Mouse (Mus musculus) midbrain, embryonic 11.5 days (tissue): Measurements from ENCODE around the gene Plcb2. TPM values are rescaled to one million over a fixed set of nuclear protein-coding genes. Genes with fewer than 3 reads are reported as not detected.

ENCODE experiments used
- ATAC-seq: fragments of 200-750 bp; cut with Nextera tagmentation; 2 replicates; pipeline ENCODE4 v1.8.0; 2017; ENCODE audit warnings: moderate TSS enrichment, moderate library complexity; ENCODE audit not compliant: low FRiP score
- DNase-seq: peaks from one replicate; pipeline ENCODE4 v3.0.0; 2015; ENCODE audit warnings: low spot score; ENCODE audit errors: missing footprints
- H3K27ac ChIP-seq: fragments of 300-500 bp; sonication (generic); 2 replicates; pipeline ENCODE4 v1.5.1; 2014; ENCODE audit warnings: low read depth, low read length
- H3K27me3 ChIP-seq: fragments of 300-500 bp; sonication (generic); 2 replicates; pipeline ENCODE4 v1.6.1; 2014; ENCODE audit warnings: mild to moderate bottlenecking, low read length, moderate library complexity, mixed read lengths; ENCODE audit not compliant: control insufficient read depth, insufficient read depth
- H3K36me3 ChIP-seq: fragments of 300-500 bp; sonication (generic); 2 replicates; pipeline ENCODE4 v1.6.1; 2014; ENCODE audit warnings: mild to moderate bottlenecking, low read length, moderate library complexity, mixed read lengths; ENCODE audit not compliant: control insufficient read depth, insufficient read depth
- H3K4me1 ChIP-seq: fragments of 300-500 bp; sonication (generic); 2 replicates; pipeline ENCODE4 v1.6.1; 2014; ENCODE audit warnings: low read length; ENCODE audit not compliant: control insufficient read depth, insufficient read depth
- H3K4me2 ChIP-seq: fragments of 300-500 bp; sonication (generic); 2 replicates; pipeline ENCODE4 v1.6.1; 2014; ENCODE audit warnings: mild to moderate bottlenecking, moderate library complexity
- H3K4me3 ChIP-seq: fragments of 300-500 bp; sonication (generic); 2 replicates; pipeline ENCODE4 v1.5.1; 2014; ENCODE audit warnings: low read depth, low read length
- H3K9ac ChIP-seq: fragments of 300-500 bp; sonication (generic); 2 replicates; pipeline ENCODE4 v1.6.1; 2014; ENCODE audit warnings: low read length
- H3K9me3 ChIP-seq: fragments of 300-500 bp; sonication (generic); 2 replicates; pipeline ENCODE4 v1.6.1; 2016; ENCODE audit warnings: low read length; ENCODE audit not compliant: control insufficient read depth
- WGBS: fragments of 180-500 bp; shearing (Covaris S2); extraction: QIAGEN DNeasy Blood & Tissue Kit; methylation state at CpG from one replicate; pipeline ENCODE4 v1.1.7; 2014; 5-methylcytosine and 5-hydroxymethylcytosine counted together
- polyA plus RNA-seq: library from polyadenylated mRNA; unstranded; fragments of >200 nt; fragmentation: Nextera tagmentation; extraction: Ambion mirVana; gene quantifications from 2 replicates; pipeline ENCODE4 v1.2.1, GENCODE M21; 2014

Plcb2 gene
- polyA plus RNA-seq, 1 experiment from 2014 or later, result 0.20 TPM

DNA sequence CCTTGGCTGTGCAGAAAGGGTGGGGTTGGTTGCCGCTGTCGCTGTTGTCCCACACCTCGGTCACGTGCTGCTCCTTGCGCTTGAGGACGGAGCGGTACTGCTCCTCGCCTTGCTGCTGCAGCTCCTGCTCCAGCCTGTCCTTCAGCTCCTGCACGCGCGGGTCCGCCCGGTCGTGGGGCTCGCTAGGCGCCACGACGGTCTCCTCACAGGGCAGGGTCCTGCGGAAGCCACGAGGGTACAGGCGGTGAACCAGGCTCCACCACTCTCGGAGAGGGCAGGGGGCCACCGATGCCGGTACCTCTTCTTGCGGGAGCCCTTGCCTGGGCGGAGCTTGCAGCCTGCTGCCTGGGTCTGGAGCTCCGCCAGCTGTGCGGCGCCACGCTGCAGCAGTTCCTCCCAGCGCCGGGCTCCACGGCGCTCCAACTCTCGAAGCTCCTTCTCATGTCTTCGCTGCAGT is 17.2 kb downstream of the Plcb2 start:
- peak overlapping the region; percentile 35 for H3K4me3 ChIP-seq
- peaks cover 58% of the 10 kb centered on the region for H3K27me3 ChIP-seq
- peak; percentile 77 for ATAC-seq
- peak; percentile 95 for DNase-seq
- peak overlapping the region; percentile 81 for H3K4me2 ChIP-seq
- H3K4me1 ChIP-seq, result peaks cover 17% of the 10 kb centered on the region
- no peak overlapping the region for H3K27ac ChIP-seq
- WGBS, result under 1% methylated on average over 36 of the region's 36 CpGs
- peak overlapping the region; percentile 46 for H3K9ac ChIP-seq
- no peaks in the 10 kb centered on the region for H3K36me3 ChIP-seq
- H3K9me3 ChIP-seq, result no peaks in the 10 kb centered on the region

DNA sequence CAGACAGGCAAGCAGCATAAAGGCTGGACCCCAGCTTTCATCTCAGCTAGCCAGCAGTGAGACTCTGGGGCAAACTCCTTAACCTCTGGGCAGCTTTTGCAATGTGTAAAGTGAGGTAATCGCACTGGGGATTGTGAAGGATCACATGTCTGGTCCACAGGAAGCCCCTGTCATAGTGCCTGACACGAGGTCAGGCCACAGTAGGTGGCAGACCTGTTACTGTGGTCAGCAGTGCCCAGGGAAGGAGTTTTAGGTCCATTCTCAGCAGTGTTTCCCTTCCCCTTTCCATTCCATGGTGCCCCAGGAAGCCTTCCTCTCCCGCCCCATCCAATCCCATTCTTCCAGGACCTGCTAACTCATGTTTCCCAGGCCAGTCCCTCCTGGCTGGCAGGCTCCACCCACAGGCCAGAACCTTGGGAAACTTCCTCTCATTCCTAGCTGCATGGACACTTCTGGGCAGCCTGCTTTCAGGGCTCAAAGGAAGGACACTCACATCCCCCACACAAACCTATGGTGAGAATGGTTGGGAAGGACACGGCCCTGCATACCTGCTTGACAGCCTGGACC is 18.5 kb downstream of the Plcb2 start:
- Histone ChIP-seq H3K27me3 (peaks cover 71% of the 10 kb centered on the region), H3K36me3 (no peaks in the 10 kb centered on the region), H3K4me1 (peaks cover 17% of the 10 kb centered on the region), H3K9ac (no peak overlapping the region), H3K4me2 (no peak overlapping the region), H3K9me3 (no peaks in the 10 kb centered on the region), H3K4me3 (no peak overlapping the region), H3K27ac (no peak overlapping the region)
- no peak for DNase-seq
- no peak for ATAC-seq
- WGBS, result 33% methylated on average over 4 of the region's 4 CpGs

DNA sequence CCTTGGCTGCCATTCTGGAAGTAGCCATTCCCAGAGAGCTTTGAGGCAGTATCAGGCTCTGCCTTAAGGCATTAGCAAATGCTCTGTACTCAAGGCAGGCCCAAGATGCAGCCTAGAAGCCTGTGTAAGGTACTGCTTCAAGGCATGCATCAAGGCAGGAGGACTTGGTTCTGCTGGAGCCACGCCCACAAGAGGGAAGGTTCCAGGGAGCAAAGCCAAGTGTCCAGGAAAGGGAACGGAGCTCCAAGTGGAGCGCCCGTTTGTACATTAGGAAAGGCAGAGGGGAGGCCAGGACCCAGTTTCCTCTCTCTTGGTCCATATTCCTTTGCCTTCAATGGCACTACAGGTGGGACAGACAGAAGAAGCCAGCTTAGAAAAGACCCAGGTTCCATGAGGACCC is 19.8 kb downstream of the Plcb2 start:
- no peak overlapping the region for H3K4me3 ChIP-seq
- H3K27ac ChIP-seq, result no peak overlapping the region
- no peak overlapping the region for H3K9ac ChIP-seq
- ATAC-seq, result no peak
- H3K4me2 ChIP-seq, result no peak overlapping the region
- peaks cover 84% of the 10 kb centered on the region for H3K27me3 ChIP-seq
- H3K36me3 ChIP-seq, result no peaks in the 10 kb centered on the region
- DNase-seq, result no peak
- WGBS, result 69% methylated on average over 4 of the region's 4 CpGs
- H3K4me1 ChIP-seq, result peaks cover 18% of the 10 kb centered on the region
- H3K9me3 ChIP-seq, result no peaks in the 10 kb centered on the region

DNA sequence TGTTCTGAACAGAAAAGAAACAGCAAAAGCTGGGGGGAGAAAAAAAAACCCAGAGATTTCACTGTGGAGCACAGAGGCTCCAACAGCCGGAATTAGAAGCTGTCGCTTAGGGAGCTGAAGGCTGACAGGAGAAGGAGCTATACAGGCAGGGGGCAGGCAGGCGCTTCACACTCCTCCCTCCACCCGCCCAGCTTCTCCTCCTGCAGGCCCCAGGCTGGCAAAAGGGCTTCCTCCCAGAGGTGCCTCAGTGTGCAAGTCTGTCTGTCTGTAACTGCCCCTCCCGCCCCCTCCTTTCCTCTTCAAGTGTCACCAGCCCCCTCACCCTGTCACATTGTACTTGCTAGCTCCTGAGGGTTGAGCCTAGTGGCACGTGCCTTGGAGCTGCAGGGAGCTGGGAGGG is 21.8 kb downstream of the Plcb2 start:
- 3% methylated on average over 6 of the region's 6 CpGs for WGBS
- H3K27me3 ChIP-seq, result peaks cover 95% of the 10 kb centered on the region
- H3K4me1 ChIP-seq, result peaks cover 25% of the 10 kb centered on the region
- DNase-seq, result no peak
- no peak overlapping the region for H3K4me3 ChIP-seq
- no peak overlapping the region for H3K9ac ChIP-seq
- H3K9me3 ChIP-seq, result no peaks in the 10 kb centered on the region
- ATAC-seq, result no peak
- no peak overlapping the region for H3K4me2 ChIP-seq
- no peaks in the 10 kb centered on the region for H3K36me3 ChIP-seq
- no peak overlapping the region for H3K27ac ChIP-seq

DNA sequence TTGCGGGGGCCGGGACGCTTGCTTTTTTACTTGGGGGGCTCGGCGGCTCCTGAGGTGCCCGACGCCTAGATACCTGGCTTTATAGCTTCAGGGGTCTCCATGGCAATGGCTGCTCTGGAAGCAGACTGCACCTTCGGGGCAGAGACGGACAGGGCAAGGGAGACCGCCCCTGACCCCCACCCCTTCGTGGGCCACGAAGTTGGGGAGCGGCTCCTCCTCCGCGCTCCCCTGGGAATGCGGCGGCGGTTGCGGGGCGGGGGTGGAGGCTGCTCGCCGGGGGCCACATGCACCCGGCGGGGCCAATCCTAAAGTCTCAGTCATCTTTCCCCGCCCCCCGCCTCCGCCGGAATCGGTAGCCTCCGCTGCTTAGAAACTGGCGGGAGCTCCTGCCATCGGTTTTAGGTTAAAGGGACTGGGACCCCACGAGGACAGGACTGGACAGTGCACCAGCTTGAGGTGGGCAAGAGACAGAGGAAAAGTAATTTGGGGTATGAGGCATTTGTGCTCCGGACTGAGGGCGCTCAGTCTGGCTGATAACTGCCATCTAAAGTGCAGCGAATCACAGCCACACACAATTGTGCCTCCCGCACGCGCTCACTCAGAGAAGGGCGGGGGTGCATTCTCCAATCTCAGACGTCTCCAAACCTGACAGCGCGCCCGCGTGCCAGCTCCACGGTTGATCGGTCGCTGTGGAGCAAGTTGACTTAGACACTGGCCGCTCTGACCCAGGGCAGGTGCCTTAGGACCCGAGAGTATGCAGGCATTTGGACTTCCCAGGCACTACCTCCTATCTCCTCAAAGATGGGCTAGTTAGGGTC is 24.1 kb downstream of the Plcb2 start, which contains the start of gene Ankrd63:
Gene Ankrd63 (minus strand): TSS at position 51 of the 818 bp plus-strand sequence.
- no peak for ATAC-seq
- Histone ChIP-seq H3K4me3 (peak within 1 kb of the TSS; percentile 37), H3K4me2 (peak within 1 kb of the TSS; percentile 60), H3K27me3 (peaks cover 94% of the 10 kb centered on the region), H3K36me3 (no peaks in the 10 kb centered on the region), H3K9ac (no peak within 1 kb of the TSS), H3K4me1 (peaks cover 20% of the 10 kb centered on the region), H3K27ac (no peak within 1 kb of the TSS), H3K9me3 (no peaks in the 10 kb centered on the region)
- WGBS, result under 1% methylated on average over 50 of the region's 50 CpGs
- peak; percentile 93 for DNase-seq

DNA sequence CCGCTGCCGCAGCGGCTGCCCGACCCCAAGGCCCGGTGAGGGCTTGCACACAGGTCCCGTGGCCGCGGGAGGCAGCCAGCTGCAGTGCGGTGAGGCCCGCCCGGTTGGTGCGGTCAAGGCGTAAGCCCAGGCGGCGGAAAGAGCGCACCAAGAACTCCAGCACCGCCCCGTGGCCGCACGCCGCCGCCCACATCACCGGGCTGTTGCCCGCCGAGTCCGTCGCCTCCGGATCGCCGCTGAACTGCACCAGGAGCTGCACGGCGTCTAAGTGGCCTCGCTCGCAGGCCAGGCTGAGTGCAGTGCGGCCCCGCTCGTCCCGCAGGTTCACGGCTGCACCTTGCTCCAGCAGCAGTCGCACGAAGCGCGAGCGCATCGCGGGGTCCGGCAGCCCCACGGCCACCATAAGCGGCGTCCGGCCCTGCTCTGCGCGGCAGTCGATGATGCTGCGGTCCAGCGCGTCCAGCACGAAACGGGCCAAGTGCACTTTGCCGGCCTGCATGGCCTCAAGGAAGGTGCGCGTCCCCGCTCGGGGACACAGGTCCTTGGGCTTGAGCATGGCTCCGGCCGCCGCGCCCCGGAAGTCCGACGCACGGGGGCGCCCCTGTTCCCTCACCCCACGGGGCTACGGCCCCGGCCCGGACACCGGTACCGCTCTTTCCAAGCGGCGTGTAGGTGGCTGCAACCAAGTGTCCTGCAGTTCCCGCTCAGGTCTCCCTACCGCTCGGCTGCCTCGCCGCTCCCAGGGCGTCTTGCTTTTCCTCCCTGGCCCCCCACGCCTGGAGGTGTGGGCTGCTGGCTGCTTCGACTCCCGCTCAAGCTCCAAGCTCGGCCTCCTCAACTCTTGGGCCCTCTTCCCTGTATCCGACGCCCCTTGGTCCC is 25.1 kb downstream of the Plcb2 start:
- ATAC-seq, result peak; percentile 39
- Histone ChIP-seq H3K9me3 (no peaks in the 10 kb centered on the region), H3K27ac (no peak overlapping the region), H3K4me2 (peak overlapping the region; percentile 60), H3K4me3 (peak overlapping the region; percentile 37), H3K9ac (no peak overlapping the region), H3K4me1 (peaks cover 20% of the 10 kb centered on the region), H3K27me3 (peaks cover 90% of the 10 kb centered on the region), H3K36me3 (no peaks in the 10 kb centered on the region)
- DNase-seq, result peak; percentile 96
- WGBS, result under 1% methylated on average over 91 of the region's 93 CpGs

DNA sequence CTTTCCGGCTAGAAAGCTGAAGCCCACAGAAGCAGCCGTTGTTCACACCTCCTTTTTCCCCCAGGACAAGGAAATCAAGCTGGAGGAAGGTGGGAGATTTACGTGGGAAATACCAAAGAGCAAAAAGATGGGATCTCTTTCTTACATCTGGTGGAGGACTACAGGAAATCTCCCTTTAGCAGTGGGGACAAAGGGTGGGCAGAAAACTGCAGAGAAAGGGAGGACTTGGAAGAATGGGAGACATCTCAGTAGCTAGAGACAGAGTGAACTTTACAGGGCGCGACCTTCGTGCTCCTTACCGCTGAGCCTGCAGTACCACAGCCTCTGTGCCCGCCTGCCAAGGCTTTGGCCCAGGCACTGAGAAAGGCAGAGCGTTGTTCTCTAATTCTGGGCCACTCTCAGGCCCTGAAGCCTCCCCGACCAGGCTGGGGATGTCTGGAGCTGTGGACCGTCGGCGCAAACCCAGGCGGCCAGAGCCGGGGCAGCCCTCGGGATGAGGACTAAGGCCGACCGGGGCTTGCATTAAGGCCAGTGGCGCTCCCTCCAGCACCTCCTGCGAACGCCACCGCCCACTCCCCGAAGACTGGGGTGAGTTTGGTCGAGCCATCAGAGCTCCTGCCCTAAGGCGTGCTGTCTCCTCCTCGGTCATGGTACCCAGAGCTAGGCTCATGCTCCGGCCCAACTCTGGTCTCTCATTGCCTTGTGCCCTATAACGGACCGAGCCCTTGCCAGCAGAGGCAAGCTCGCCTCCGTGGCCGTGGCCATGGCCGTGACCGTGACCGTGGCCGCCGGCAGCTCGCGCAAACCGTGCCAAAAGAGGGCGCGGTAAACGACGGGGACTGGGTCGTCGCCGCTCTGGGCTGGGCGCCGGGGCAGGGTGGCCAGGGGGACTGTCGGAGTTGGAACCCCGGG is 26.0 kb downstream of the Plcb2 start:
- H3K27me3 ChIP-seq, result peaks cover 89% of the 10 kb centered on the region
- H3K9me3 ChIP-seq, result no peaks in the 10 kb centered on the region
- H3K4me3 ChIP-seq, result peak overlapping the region; percentile 37
- WGBS, result 3% methylated on average over 51 of the region's 51 CpGs
- peaks cover 20% of the 10 kb centered on the region for H3K4me1 ChIP-seq
- no peak overlapping the region for H3K9ac ChIP-seq
- H3K36me3 ChIP-seq, result no peaks in the 10 kb centered on the region
- DNase-seq (peak; percentile 94), ATAC-seq (peak; percentile 15; the same call in 1 of the 2 replicates)
- H3K4me2 ChIP-seq, result peak overlapping the region; percentile 60
- H3K27ac ChIP-seq, result no peak overlapping the region

DNA sequence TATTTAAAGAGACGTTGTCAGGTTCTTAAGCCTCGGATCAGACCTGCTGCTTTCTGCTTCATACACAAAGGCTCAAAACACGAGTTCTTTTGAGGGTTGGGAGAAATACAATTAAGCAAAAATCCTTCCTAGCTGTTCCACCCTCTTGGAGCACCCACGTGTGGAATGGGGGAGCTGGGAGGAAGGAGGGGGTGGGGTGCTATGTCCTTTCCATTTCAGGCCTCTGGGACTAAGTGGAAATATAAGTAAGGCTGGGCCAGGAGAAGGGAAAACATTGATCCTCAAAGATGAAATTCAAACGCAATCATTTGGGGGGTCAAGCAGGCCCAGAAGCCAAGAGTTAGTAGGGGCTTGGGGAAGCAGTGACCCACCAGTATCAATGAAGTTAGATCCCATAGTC is 27.1 kb downstream of the Plcb2 start:
- ATAC-seq, result no peak
- Histone ChIP-seq H3K9ac (no peak overlapping the region), H3K27me3 (peaks cover 86% of the 10 kb centered on the region), H3K36me3 (no peaks in the 10 kb centered on the region), H3K9me3 (no peaks in the 10 kb centered on the region), H3K4me1 (peaks cover 18% of the 10 kb centered on the region), H3K4me3 (no peak overlapping the region), H3K27ac (no peak overlapping the region), H3K4me2 (no peak overlapping the region; the same call in 1 of the 2 replicates)
- WGBS, result 4% methylated on average over 5 of the region's 5 CpGs
- peak; percentile 94 for DNase-seq
